Mouse (Mus musculus) liver, embryonic 14.5 days (tissue): ENCODE data around the gene Flt3l. TPM values are rescaled to one million over a fixed set of nuclear protein-coding genes. Genes with fewer than 3 reads are reported as not detected.

Experiments used
- ATAC-seq: fragments of 200-750 bp; cut with Nextera tagmentation; 2 replicates; pipeline ENCODE4 v1.8.0; 2017; ENCODE audit warnings: moderate number of reproducible peaks, mild to moderate bottlenecking, moderate library complexity; ENCODE audit not compliant: insufficient read depth
- DNase-seq, 3 experiments: peaks; one replicate each; pipeline ENCODE4 v3.0.0-alpha.2; 2012 to 2013; ENCODE audit warnings: low read depth in 3 of 3, low spot score in 3 of 3
- H3K27ac ChIP-seq: fragments of 300-500 bp; sonication (generic); 2 replicates; pipeline ENCODE4 v1.5.1; 2014; ENCODE audit warnings: moderate library complexity, mild to moderate bottlenecking, control low read depth, inconsistent platforms
- H3K27me3 ChIP-seq: fragments of 300-500 bp; sonication (generic); 2 replicates; pipeline ENCODE4 v1.6.1; 2014; ENCODE audit warnings: mild to moderate bottlenecking, low read length, moderate library complexity; ENCODE audit not compliant: control insufficient read depth, insufficient read depth
- H3K36me3 ChIP-seq: fragments of 300-500 bp; sonication (generic); replicated peaks from 2 replicates; pipeline ENCODE4 v1.6.1; 2014; ENCODE audit warnings: low read depth; ENCODE audit not compliant: control insufficient read depth, insufficient read depth
- H3K4me1 ChIP-seq, 2 experiments: fragments of 200-500 bp in 1 of 2; fragments of 300-500 bp in 1 of 2; sonication (generic) in 1 of 2; replicated peaks; 2 replicates each; pipeline ENCODE4 v1.6.1; 2012 to 2014; ENCODE audit warnings: antibody characterized with exemption in 1 of 2, inconsistent platforms in 1 of 2, low read length in 1 of 2; ENCODE audit not compliant: control insufficient read depth in 2 of 2, insufficient read depth in 2 of 2
- H3K4me2 ChIP-seq: fragments of 300-500 bp; sonication (generic); 2 replicates; pipeline ENCODE4 v1.6.1; 2014; ENCODE audit warnings: low read depth, mild to moderate bottlenecking, control low read depth, moderate library complexity
- H3K4me3 ChIP-seq, 2 experiments: fragments of 200-500 bp in 1 of 2; fragments of 300-500 bp in 1 of 2; sonication (generic) in 1 of 2; 2 replicates each; pipeline ENCODE4 v1.5.1; 2012 to 2014; ENCODE audit warnings: low read depth in 2 of 2, low read length in 2 of 2, mild to moderate bottlenecking in 2 of 2, control low read depth in 1 of 2, inconsistent platforms in 1 of 2, moderate library complexity in 1 of 2; ENCODE audit not compliant: insufficient read depth in 1 of 2
- H3K9ac ChIP-seq: fragments of 300-500 bp; sonication (generic); replicated peaks from 2 replicates; pipeline ENCODE4 v1.6.1; 2014; ENCODE audit warnings: mild to moderate bottlenecking, control low read depth, moderate library complexity
- H3K9me3 ChIP-seq: fragments of 300-500 bp; sonication (generic); 2 replicates; pipeline ENCODE4 v1.6.1; 2016; ENCODE audit warnings: low read length, mixed read lengths; ENCODE audit not compliant: control insufficient read depth
- CTCF ChIP-seq: IDR thresholded peaks from 2 replicates; pipeline ENCODE4 v1.5.1; 2016; ENCODE audit warnings: antibody characterized with exemption, low read depth, control low read depth
- EP300 ChIP-seq: IDR thresholded peaks from 2 replicates; pipeline ENCODE4 v1.6.1; 2016; ENCODE audit warnings: antibody characterized with exemption, low read depth
- WGBS: fragments of 180-500 bp; shearing (Covaris S2); extraction: QIAGEN DNeasy Blood & Tissue Kit; methylation state at CpG from one replicate; pipeline ENCODE4 v1.1.7; 2014; ENCODE audit not compliant: insufficient replicate concordance; 5-methylcytosine and 5-hydroxymethylcytosine counted together
- microRNA counts: library from miRNA; unstranded; fragments of <30 nt; microRNA quantifications from one replicate; lab custom pipeline; 2016
- microRNA-seq: library from miRNA; unstranded; fragments of <30 nt; microRNA quantifications from one replicate; pipeline ENCODE4, GENCODE M21; 2016
- polyA plus RNA-seq, 2 experiments: library from polyadenylated mRNA; depleted of rRNA in 1 of 2; stranded (reverse) in 1 of 2; unstranded in 1 of 2; fragments of >200 nt; fragmentation: Nextera tagmentation in 1 of 2; extraction: Ambion mirVana in 1 of 2; gene quantifications; 2 replicates each; pipeline versions ENCODE4 v1.2.1 to v1.2.3; 2012 to 2014

Gene Flt3l
- polyA plus RNA-seq, 2 experiments: 3.9 to 12.1 TPM

GRCm38 (mm10) chr7:45082401-45083299 lies 53.6 kb downstream of the Flt3l start:
- TF ChIP-seq EP300 (no peak), CTCF (peak; percentile 46; the same call in 1 of the 2 replicates)
- 11% methylated on average over 25 of the region's 25 CpGs for WGBS
- Histone ChIP-seq H3K4me2 (peak overlapping the region; percentile 51), H3K36me3 (peaks cover 2% of the 10 kb centered on the region; the same call in 1 of the 2 replicates), H3K9me3 (no peaks in the 10 kb centered on the region), H3K27me3 (no peaks in the 10 kb centered on the region), H3K4me1 (peaks cover 3 to 10% of the 10 kb centered on the region in 2 experiments; a peak in 3 of 4 replicates), H3K27ac (no peak overlapping the region), H3K4me3 (peak overlapping the region; percentile 13 to 23; a peak in 3 of 4 replicates), H3K9ac (peak overlapping the region; percentile 5)
- DNase-seq (no peak), ATAC-seq (no peak; the same call in 1 of the 2 replicates)

DNA sequence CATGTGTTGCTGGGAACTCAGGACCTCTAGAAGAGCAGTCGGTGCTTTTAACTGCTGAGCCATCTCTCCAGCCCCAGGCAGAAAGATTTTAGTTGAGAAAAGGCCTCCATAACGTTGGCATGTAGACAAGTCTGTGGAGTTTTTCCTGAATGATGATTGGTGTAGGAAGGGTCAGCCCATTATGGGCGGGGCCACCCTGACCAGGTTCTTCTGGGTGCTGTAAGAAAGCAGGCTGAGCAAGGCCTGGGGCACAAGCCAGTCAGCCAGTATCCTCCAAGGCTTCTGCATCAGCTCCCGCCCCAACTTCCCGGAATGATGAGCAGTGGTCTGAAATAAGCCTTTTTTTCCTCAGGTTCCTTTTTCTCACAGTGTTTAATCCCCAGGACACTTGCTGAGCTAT lies 55.2 kb downstream of the Flt3l start:
- Histone ChIP-seq H3K36me3 (peaks cover 7% of the 10 kb centered on the region; the same call in 1 of the 2 replicates), H3K9me3 (no peaks in the 10 kb centered on the region), H3K4me3 (no peak overlapping the region), H3K27ac (no peak overlapping the region), H3K4me2 (no peak overlapping the region), H3K4me1 (peaks cover 3 to 10% of the 10 kb centered on the region in 2 experiments; a peak in 3 of 4 replicates), H3K9ac (no peak overlapping the region), H3K27me3 (no peaks in the 10 kb centered on the region)
- no peak for DNase-seq
- ATAC-seq: no peak
- no peak for TF ChIP-seq CTCF
- TF ChIP-seq EP300: no peak
- 52% methylated on average over 5 of the region's 5 CpGs for WGBS

DNA sequence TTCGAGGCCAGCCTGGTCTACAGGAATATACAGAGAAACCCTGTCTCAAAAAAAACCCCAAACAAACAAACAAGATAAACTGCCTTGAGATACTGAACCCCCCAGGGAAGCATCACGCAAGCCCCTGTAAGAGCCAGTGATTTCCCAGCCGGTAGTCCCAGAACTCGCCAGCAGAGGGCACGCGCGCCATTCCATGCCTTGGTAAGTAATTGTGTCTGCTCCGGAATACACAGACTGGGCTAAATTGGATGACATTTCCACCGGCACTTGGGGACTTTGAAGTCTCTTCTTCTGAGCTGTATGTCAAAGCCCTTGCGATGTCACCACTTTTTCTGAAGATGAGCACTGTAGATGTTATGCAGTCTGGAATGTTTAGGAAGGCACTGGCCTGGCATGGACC lies 56.4 kb downstream of the Flt3l start:
- H3K9me3 ChIP-seq: no peaks in the 10 kb centered on the region
- no peaks in the 10 kb centered on the region for H3K27me3 ChIP-seq
- H3K36me3 ChIP-seq: peaks cover 7% of the 10 kb centered on the region; the same call in 1 of the 2 replicates
- DNase-seq (peak; percentile 56 to 74 (median 66)), ATAC-seq (no peak)
- H3K4me3 ChIP-seq: no peak overlapping the region
- H3K4me2 ChIP-seq: no peak overlapping the region
- H3K9ac ChIP-seq: no peak overlapping the region
- H3K27ac ChIP-seq: no peak overlapping the region
- WGBS: 1% methylated on average over 10 of the region's 10 CpGs
- H3K4me1 ChIP-seq: peaks cover 3 to 12% of the 10 kb centered on the region in 2 experiments; a peak in 3 of 4 replicates
- TF ChIP-seq CTCF (peak; percentile 97), EP300 (no peak)

MicroRNAs encoded within 50 kb of the gene (microRNA counts, 519-probe panel; counts per million panel counts)
- microRNA mmu-miR-150 (lab: Ali Mortazavi, UCI): 69.9 counts per million

Small RNAs within 50 kb of the gene (microRNA-seq; reads per million reads assigned to microRNA genes)
- 34.2 reads per million, percentile 37 among the genes with 10 or more reads in this experiment for gene Mir150
- 65.5 reads per million, percentile 43 among the genes with 10 or more reads in this experiment for gene Mir5121
- not detected for gene Mir7055

Other genes starting within 250 kb of the Flt3l start
Only the 30 nearest of the 33 such genes appear.
- 62.2 and 67.6 TPM in 2 replicates for gene Ap2a1, start 206.9 kb downstream of the Flt3l start, polyA plus RNA-seq (2012; rRNA removed)
- 69.6 and 74.2 TPM in 2 replicates for gene Ap2a1, start 206.9 kb downstream of the Flt3l start, polyA plus RNA-seq (2014; fragmentation: Nextera tagmentation; extraction: Ambion mirVana)
- gene Tsks, start 193.2 kb downstream of the Flt3l start, polyA plus RNA-seq (2012; rRNA removed): 0.07 and 0.22 TPM in 2 replicates
- 0.05 TPM in 1 of 2 replicates, not detected in the other for gene Tsks, start 193.2 kb downstream of the Flt3l start, polyA plus RNA-seq (2014; fragmentation: Nextera tagmentation; extraction: Ambion mirVana)
- 2.5 and 3.0 TPM in 2 replicates for gene Cpt1c, start 161.6 kb downstream of the Flt3l start, polyA plus RNA-seq (2012; rRNA removed)
- 0.80 and 1.3 TPM in 2 replicates for gene Cpt1c, start 161.6 kb downstream of the Flt3l start, polyA plus RNA-seq (2014; fragmentation: Nextera tagmentation; extraction: Ambion mirVana)
- 168 and 174 TPM in 2 replicates for gene Prmt1, start 149.9 kb downstream of the Flt3l start, polyA plus RNA-seq (2012; rRNA removed)
- 50.4 and 51.2 TPM in 2 replicates for gene Prmt1, start 149.9 kb downstream of the Flt3l start, polyA plus RNA-seq (2014; fragmentation: Nextera tagmentation; extraction: Ambion mirVana)
- 40.3 and 41.0 TPM in 2 replicates for gene Irf3, start 138.8 kb downstream of the Flt3l start, polyA plus RNA-seq (2012; rRNA removed)
- gene Irf3, start 138.8 kb downstream of the Flt3l start, polyA plus RNA-seq (2014; fragmentation: Nextera tagmentation; extraction: Ambion mirVana): 28.0 and 32.1 TPM in 2 replicates
- gene Bcl2l12, start 137.7 kb downstream of the Flt3l start, polyA plus RNA-seq (2012; rRNA removed): 11.4 and 14.4 TPM in 2 replicates
- 11.7 and 11.9 TPM in 2 replicates for gene Bcl2l12, start 137.7 kb downstream of the Flt3l start, polyA plus RNA-seq (2014; fragmentation: Nextera tagmentation; extraction: Ambion mirVana)
- 16.2 and 16.9 TPM in 2 replicates for gene Scaf1, start 120.1 kb downstream of the Flt3l start, polyA plus RNA-seq (2012; rRNA removed)
- gene Scaf1, start 120.1 kb downstream of the Flt3l start, polyA plus RNA-seq (2014; fragmentation: Nextera tagmentation; extraction: Ambion mirVana): 11.0 and 14.5 TPM in 2 replicates
- 16.3 and 19.7 TPM in 2 replicates for gene Rras, start 118.5 kb downstream of the Flt3l start, polyA plus RNA-seq (2012; rRNA removed)
- gene Rras, start 118.5 kb downstream of the Flt3l start, polyA plus RNA-seq (2014; fragmentation: Nextera tagmentation; extraction: Ambion mirVana): 15.4 and 20.6 TPM in 2 replicates
- 1.8 and 2.6 TPM in 2 replicates for gene Prr12, start 83.6 kb downstream of the Flt3l start, polyA plus RNA-seq (2012; rRNA removed)
- 1.9 and 2.2 TPM in 2 replicates for gene Prr12, start 83.6 kb downstream of the Flt3l start, polyA plus RNA-seq (2014; fragmentation: Nextera tagmentation; extraction: Ambion mirVana)
- 24.5 and 26.4 TPM in 2 replicates for gene Nosip, start 74.0 kb downstream of the Flt3l start, polyA plus RNA-seq (2012; rRNA removed)
- gene Nosip, start 74.0 kb downstream of the Flt3l start, polyA plus RNA-seq (2014; fragmentation: Nextera tagmentation; extraction: Ambion mirVana): 23.1 and 27.4 TPM in 2 replicates
- 8.5 and 10.1 TPM in 2 replicates for gene Prrg2, start 73.8 kb downstream of the Flt3l start, polyA plus RNA-seq (2012; rRNA removed)
- 6.2 and 7.3 TPM in 2 replicates for gene Prrg2, start 73.8 kb downstream of the Flt3l start, polyA plus RNA-seq (2014; fragmentation: Nextera tagmentation; extraction: Ambion mirVana)
- 20.1 and 20.6 TPM in 2 replicates for gene Rcn3, start 44.2 kb downstream of the Flt3l start, polyA plus RNA-seq (2012; rRNA removed)
- 19.2 and 21.5 TPM in 2 replicates for gene Rcn3, start 44.2 kb downstream of the Flt3l start, polyA plus RNA-seq (2014; fragmentation: Nextera tagmentation; extraction: Ambion mirVana)
- gene Fcgrt, start 32.6 kb downstream of the Flt3l start, polyA plus RNA-seq (2012; rRNA removed): 14.9 and 16.3 TPM in 2 replicates
- 35.5 and 35.6 TPM in 2 replicates for gene Fcgrt, start 32.6 kb downstream of the Flt3l start, polyA plus RNA-seq (2014; fragmentation: Nextera tagmentation; extraction: Ambion mirVana)
- gene Rps11, start 12.0 kb downstream of the Flt3l start, polyA plus RNA-seq (2012; rRNA removed): 309 and 366 TPM in 2 replicates
- 989 and 1,016 TPM in 2 replicates for gene Rps11, start 12.0 kb downstream of the Flt3l start, polyA plus RNA-seq (2014; fragmentation: Nextera tagmentation; extraction: Ambion mirVana)
- 534 and 909 TPM in 2 replicates for gene Rpl13a, start 7.7 kb downstream of the Flt3l start, polyA plus RNA-seq (2012; rRNA removed)
- gene Rpl13a, start 7.7 kb downstream of the Flt3l start, polyA plus RNA-seq (2014; fragmentation: Nextera tagmentation; extraction: Ambion mirVana): 992 and 1,027 TPM in 2 replicates
- gene Gm45713, start 201 bp downstream of the Flt3l start, polyA plus RNA-seq (2012; rRNA removed): 0.03 TPM in 1 of 2 replicates, not detected in the other
- gene Gm45713, start 201 bp downstream of the Flt3l start, polyA plus RNA-seq (2014; fragmentation: Nextera tagmentation; extraction: Ambion mirVana): 0.15 and 0.63 TPM in 2 replicates
- gene Pih1d1, start 17.9 kb upstream of the Flt3l start, polyA plus RNA-seq (2012; rRNA removed): 38.3 and 43.3 TPM in 2 replicates
- gene Pih1d1, start 17.9 kb upstream of the Flt3l start, polyA plus RNA-seq (2014; fragmentation: Nextera tagmentation; extraction: Ambion mirVana): 44.3 and 45.8 TPM in 2 replicates
- gene Aldh16a1, start 18.2 kb upstream of the Flt3l start, polyA plus RNA-seq (2012; rRNA removed): 17.9 and 19.8 TPM in 2 replicates
- gene Aldh16a1, start 18.2 kb upstream of the Flt3l start, polyA plus RNA-seq (2014; fragmentation: Nextera tagmentation; extraction: Ambion mirVana): 20.9 and 23.1 TPM in 2 replicates
- gene Slc17a7, start 27.5 kb upstream of the Flt3l start, polyA plus RNA-seq (2012; rRNA removed): 0.01 TPM in 2 replicates
- gene Slc17a7, start 27.5 kb upstream of the Flt3l start, polyA plus RNA-seq (2014; fragmentation: Nextera tagmentation; extraction: Ambion mirVana): not detected in 2 replicates
- gene Gfy, start 43.1 kb upstream of the Flt3l start, polyA plus RNA-seq (2012; rRNA removed): 0.02 TPM in 1 of 2 replicates, not detected in the other
- not detected in 2 replicates for gene Gfy, start 43.1 kb upstream of the Flt3l start, polyA plus RNA-seq (2014; fragmentation: Nextera tagmentation; extraction: Ambion mirVana)
- not detected in 2 replicates for gene Pth2, start 44.6 kb upstream of the Flt3l start, polyA plus RNA-seq (2012; rRNA removed)
- not detected in 2 replicates for gene Pth2, start 44.6 kb upstream of the Flt3l start, polyA plus RNA-seq (2014; fragmentation: Nextera tagmentation; extraction: Ambion mirVana)
- gene Ccdc155, start 68.5 kb upstream of the Flt3l start, polyA plus RNA-seq (2012; rRNA removed): 0.02 and 0.08 TPM in 2 replicates
- not detected in 2 replicates for gene Ccdc155, start 68.5 kb upstream of the Flt3l start, polyA plus RNA-seq (2014; fragmentation: Nextera tagmentation; extraction: Ambion mirVana)
- 1.1 and 1.5 TPM in 2 replicates for gene Dkkl1, start 75.7 kb upstream of the Flt3l start, polyA plus RNA-seq (2012; rRNA removed)
- gene Dkkl1, start 75.7 kb upstream of the Flt3l start, polyA plus RNA-seq (2014; fragmentation: Nextera tagmentation; extraction: Ambion mirVana): 2.1 and 2.6 TPM in 2 replicates
- 7.9 and 10.0 TPM in 2 replicates for gene Tead2, start 79.3 kb upstream of the Flt3l start, polyA plus RNA-seq (2012; rRNA removed)
- 4.1 and 4.5 TPM in 2 replicates for gene Tead2, start 79.3 kb upstream of the Flt3l start, polyA plus RNA-seq (2014; fragmentation: Nextera tagmentation; extraction: Ambion mirVana)
- gene Cd37, start 102.7 kb upstream of the Flt3l start, polyA plus RNA-seq (2012; rRNA removed): 10.5 and 12.8 TPM in 2 replicates
- gene Cd37, start 102.7 kb upstream of the Flt3l start, polyA plus RNA-seq (2014; fragmentation: Nextera tagmentation; extraction: Ambion mirVana): 9.0 and 9.1 TPM in 2 replicates
- gene Slc6a16, start 104.7 kb upstream of the Flt3l start, polyA plus RNA-seq (2012; rRNA removed): 0.03 TPM in 1 of 2 replicates, not detected in the other
- not detected in 2 replicates for gene Slc6a16, start 104.7 kb upstream of the Flt3l start, polyA plus RNA-seq (2014; fragmentation: Nextera tagmentation; extraction: Ambion mirVana)
- not detected in 2 replicates for gene Slc6a21, start 141.1 kb upstream of the Flt3l start, polyA plus RNA-seq (2012; rRNA removed)
- gene Slc6a21, start 141.1 kb upstream of the Flt3l start, polyA plus RNA-seq (2014; fragmentation: Nextera tagmentation; extraction: Ambion mirVana): not detected in 2 replicates
- gene Trpm4, start 197.3 kb upstream of the Flt3l start, polyA plus RNA-seq (2012; rRNA removed): 0.70 and 0.87 TPM in 2 replicates
- 0.43 and 0.60 TPM in 2 replicates for gene Trpm4, start 197.3 kb upstream of the Flt3l start, polyA plus RNA-seq (2014; fragmentation: Nextera tagmentation; extraction: Ambion mirVana)
- gene Hrc, start 198.9 kb upstream of the Flt3l start, polyA plus RNA-seq (2012; rRNA removed): 0.02 and 0.07 TPM in 2 replicates
- not detected in 2 replicates for gene Hrc, start 198.9 kb upstream of the Flt3l start, polyA plus RNA-seq (2014; fragmentation: Nextera tagmentation; extraction: Ambion mirVana)
- gene Ppfia3, start 230.6 kb upstream of the Flt3l start, polyA plus RNA-seq (2012; rRNA removed): 0.21 and 0.22 TPM in 2 replicates
- 0.25 TPM in 1 of 2 replicates, not detected in the other for gene Ppfia3, start 230.6 kb upstream of the Flt3l start, polyA plus RNA-seq (2014; fragmentation: Nextera tagmentation; extraction: Ambion mirVana)